Mouse (Mus musculus) heart, adult 18-20 months (tissue): Measurements from ENCODE around the gene Csrnp2. TPM values are rescaled to one million over a fixed set of nuclear protein-coding genes. Genes with fewer than 3 reads are reported as not detected.
"Not testable (repeated sequence)": the region's sequence is repeated elsewhere in the genome, so short reads cannot be mapped to it uniquely, and the experiment has no call there.

Source experiments
- DNase-seq, 2 experiments: peaks; one replicate each; pipeline ENCODE4 v3.0.0; 2021 to 2022; ENCODE audit warnings: mixed read lengths in 1 of 2
- long read RNA-seq, 2 experiments: library from polyadenylated mRNA; stranded (forward); transcript quantifications; one replicate each; pipeline ENCODE4 v2.0.0; 2021
- total RNA-seq, 2 experiments: library from RNA; stranded (reverse); gene quantifications; 2 replicates each; pipeline ENCODE4 v1.2.3; 2021

The Csrnp2 gene
- total RNA-seq: 1 to 10 TPM; 1.9 to 2.6 TPM
- long read RNA-seq, experiment 1, partial matches to known transcripts: 0 of 2 reads
- long read RNA-seq, experiment 1, other reads (novel, unspliced or antisense): 2 of 2 reads
- long read RNA-seq, experiment 2: 0 reads

DNA sequence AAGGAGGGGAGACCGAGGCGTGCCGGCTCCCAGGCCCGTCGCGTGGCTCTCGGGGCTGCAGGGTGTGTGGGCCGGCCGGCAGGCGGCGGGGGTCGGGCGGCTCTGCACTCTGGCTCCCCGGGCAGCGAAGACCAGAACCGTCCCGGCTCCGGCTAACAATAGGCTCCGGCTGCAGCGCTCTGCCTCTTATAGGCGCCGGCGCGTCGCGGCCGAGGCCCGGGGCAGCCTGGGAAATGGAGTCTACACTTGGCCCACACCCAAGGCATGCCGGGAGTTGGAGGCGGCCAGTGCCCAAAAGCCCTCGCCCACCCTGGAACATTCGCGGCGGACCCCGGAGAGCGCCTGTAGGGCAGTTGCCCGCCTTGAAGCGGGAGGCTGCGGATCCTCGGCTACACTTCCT lies at the start of gene Csrnp2:
TSS of gene Csrnp2 (minus strand) at position 387 of the 400 bp plus-strand sequence.
- DNase-seq: peak; percentile 93 to 94

DNA sequence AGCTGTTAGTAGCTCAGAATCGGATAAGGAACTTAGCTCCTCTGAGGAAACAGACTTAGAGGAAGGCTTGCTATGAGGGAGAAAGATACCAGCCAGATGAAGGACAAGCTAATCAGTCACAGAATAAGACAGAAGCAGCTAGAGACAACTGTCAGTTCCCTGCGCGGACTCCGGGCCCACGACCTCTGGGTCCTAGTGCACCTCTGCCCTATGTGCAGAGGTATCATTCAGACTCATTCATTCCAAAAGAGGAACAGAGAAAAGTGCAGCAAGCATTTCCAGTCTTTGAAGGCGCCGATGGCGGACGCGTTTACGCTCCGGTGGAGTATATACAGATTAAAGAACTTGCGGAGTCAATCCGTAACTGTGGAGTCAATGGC lies 48.4 kb upstream of the Csrnp2 start:
- not testable (repeated sequence) for DNase-seq

DNA sequence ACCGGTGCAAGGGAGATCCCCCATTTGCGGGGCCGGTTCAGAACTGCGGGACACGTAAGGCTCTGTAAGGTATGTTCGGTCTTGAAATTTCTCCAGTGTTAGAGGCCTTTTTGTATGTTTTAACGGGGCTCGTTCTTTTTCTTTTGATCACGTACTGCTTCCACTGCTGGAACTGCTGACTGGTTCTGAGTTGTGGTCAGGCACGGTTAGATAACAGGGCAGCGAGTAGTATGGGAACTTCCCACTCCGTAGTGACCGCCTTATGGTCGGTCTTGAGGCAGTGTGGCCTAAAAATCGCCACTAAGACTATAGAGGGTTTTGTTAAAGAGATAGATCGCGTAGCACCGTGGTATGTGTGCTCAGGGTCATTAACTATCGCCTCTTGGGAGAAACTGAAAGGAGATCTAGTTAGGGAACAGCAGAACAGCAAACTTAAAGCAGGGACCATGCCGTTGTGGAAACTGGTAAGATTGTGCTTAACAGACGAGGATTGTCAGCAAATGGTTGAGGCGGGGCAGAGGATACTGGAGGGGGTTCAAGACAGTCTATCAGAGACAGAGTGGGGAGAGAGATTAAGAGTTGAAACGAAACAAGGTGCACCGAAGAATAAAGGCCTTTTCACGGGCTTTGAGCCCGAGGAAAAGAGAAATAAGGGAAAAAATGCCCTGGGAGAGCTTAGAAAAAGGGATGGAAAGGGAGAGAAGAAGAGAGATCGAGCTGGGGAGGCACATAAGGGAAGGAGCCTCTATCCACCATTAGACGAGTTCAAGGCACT lies 47.8 kb upstream of the Csrnp2 start:
- not testable (repeated sequence) for DNase-seq

DNA sequence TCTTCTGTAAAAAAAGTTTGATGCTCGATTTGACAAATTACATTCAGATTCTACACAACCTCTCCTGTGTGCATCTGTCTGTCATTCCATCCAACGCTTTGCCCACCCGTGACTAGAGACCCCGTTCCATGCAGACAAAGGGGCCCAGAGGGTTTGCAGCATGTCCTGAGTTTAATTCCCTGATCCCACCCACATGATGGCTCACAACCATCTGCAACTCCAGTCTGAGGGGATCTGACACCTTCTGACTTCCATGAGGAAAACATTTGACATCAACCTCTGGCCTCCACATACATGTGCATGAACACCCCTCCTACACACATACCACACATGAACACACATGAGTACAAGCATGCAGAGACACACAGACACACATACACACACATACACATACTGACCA lies 46.1 kb upstream of the Csrnp2 start:
- no peak for DNase-seq

- DNase-seq: not testable (repeated sequence)
Measured at GRCm38 (mm10) chr15:100541001-100541400, 45.7 kb upstream of the Csrnp2 start.

DNA sequence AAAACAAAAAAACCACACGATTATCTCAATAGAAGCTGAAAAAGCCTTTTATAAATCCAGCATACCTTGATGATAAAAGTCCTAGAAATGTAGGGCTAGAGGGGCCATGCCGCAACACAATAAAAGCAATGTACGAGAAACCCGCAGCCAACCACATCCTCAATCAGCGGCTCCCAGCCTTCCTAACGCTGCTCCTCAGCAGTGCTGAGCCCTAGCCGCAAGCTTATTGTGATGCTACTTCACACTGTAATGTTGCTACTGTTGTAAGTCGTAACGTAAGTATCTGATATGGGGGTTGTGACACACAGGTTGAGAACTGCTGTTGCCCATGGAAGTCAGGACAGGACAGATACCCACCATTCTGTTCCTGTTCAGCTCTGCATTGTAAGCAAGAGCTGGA lies 44.1 kb upstream of the Csrnp2 start:
- no peak for DNase-seq

GRCm38 (mm10) chr15:100537913-100538312 lies 42.6 kb upstream of the Csrnp2 start:
- peak; percentile 36 to 67 for DNase-seq

DNA sequence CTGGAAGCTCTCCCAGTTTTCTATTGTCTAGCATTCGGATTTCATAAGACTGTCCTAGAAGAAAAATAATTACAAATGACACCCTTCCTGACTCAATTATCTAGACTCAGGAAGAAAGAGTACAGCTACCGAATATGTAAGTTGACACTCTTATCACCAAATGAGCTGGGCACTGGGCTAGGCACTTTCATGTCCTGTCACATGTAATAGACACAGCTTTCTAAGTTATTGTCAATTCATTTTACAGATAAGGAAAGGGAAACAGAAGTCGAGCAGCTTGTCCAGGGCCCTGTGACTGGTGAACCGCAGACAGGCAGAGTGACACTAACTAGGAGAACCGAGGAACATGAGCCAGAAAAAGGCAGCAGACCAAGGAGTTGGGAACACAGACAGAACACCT lies 32.6 kb upstream of the Csrnp2 start:
- DNase-seq: no peak

DNA sequence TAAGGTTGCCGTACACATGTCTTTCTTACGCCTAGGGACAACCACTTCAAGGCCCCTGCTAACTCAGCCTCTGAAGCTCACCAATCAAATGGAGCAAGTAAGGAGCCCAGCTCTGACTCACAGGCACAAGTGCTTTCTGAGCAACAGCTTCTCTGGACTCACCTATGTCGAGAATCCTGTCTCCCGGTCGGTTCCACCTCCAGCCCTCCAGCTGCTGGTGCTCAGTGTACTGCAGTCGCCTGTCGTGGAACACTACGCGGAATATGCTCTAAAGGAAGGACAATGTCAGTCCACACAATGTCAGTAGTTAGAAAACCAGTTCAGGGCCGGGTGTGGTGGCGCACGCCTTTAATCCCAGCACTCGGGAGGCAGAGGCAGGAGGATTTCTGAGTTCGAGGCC lies 30.1 kb upstream of the Csrnp2 start:
- DNase-seq: no peak

DNA sequence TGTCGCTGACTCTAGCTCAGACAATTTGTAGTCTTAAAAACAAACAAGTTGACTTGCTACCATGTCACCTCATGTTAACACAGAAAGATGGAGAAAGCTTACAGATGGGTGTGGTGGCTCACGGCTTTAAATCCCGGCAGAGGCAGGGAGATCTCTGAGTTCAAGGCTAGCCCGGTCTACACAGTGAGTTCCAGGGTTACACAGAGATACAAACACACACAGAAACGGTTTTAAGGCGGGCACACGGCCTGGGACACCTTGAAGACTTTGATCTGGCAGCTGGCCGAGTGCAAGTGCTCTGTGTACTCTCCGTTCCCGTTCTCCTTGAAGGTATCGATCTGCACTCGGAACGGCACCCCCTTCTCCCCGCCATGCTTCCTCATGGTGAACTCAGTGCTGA lies 25.0 kb upstream of the Csrnp2 start:
- DNase-seq: no peak

DNA sequence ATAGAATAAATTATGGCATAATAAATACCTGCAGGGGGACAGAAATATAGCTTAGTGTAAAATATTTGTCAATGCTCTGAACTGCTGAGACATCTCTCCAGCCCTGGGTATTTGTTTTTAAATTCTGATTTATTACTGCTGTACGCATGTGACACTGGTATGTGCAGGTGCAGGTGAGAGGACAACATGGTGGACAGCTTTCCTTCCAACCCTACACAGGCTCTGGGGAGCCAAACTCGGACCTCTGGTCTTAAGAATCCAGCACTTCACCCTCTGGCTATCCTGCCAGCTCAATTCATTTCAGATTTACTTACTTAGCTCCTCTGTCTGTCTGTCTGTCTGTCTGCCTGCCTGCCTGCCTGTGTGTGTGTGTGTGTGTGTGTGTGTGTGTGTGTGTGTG lies 19.8 kb upstream of the Csrnp2 start:
- DNase-seq: no peak

GRCm38 (mm10) chr15:100513387-100513786 lies 18.1 kb upstream of the Csrnp2 start:
- no peak for DNase-seq

DNA sequence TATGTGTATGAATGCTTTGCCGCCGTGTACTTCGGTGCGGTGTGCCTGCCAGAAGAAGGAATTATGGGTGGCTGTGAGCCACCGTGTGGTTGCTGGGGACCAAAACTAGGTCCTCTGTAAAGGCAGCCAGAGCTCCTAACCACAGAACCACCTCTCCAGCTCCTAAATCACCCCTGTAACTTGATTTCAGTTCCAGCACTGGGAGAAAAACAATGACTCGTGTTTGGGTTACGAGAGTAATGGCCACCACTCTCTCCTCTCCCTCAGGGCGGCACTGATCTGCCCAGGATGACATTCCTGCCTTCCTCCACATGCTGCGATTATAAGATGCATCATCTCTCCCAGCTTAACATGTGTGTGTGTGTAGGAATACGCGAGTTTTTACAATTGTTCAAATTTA lies 14.8 kb upstream of the Csrnp2 start:
- DNase-seq: no peak

DNA sequence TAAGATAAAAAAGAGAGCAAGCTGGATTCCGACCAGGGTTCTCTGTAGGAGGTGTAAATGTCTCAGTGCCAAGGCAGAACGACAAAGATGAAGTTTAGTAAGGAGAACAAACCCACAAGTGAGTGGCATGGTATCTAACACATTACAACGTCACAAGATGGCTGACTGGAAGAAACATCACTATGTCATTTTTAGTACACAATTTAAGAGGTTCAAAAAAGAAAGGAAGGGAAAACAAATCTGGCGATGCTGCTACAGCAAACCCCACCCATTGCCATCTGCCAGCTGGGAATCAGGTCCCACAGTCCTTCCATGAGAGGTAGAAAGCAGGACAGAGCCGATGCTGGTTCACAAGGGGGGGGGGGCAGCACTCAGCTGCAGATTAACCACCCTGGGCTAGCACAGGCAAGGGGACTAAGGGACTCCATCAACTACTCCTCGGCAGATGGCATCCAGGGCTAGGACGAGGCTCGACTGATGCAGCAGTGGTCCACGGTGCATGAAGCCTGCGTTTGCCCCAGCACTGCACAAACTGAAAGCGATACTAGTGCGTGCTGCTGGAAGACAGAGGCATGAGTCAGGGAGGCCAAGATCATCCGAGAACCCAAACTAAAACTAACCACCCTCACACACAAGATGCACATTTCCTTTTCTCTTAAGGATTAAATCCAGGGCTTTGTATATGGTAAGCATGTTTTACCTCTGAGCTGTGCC lies 13.3 kb upstream of the Csrnp2 start:
- no peak for DNase-seq

- not testable (repeated sequence) for DNase-seq
Measured at GRCm38 (mm10) chr15:100499506-100499905, 4.2 kb upstream of the Csrnp2 start.

GRCm38 (mm10) chr15:100494647-100495046 lies 641 bp downstream of the Csrnp2 start:
- DNase-seq: no peak

DNA sequence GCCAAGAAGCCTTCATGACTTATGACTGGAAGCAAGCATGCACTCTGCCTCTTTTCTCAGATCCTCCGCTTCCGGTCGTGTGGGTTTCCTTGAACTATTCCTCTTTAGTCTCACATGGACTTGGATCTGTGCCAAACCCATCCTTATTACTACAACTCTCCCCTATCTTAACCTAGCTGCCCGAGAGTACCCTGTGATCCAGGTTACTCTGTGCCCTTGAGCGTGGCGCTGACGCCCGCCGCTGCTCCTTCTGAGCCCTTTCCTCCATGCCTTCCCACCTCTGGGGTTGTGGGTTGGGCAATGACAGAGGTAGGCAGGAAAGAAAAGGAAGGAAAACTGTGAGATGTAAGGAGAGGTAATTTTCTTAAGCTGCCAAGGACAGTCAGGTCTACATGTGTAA lies 3.3 kb downstream of the Csrnp2 start:
- no peak for DNase-seq

- DNase-seq: peak in 1 of 2 experiments; percentile 13
Measured at GRCm38 (mm10) chr15:100489263-100489662, 6.0 kb downstream of the Csrnp2 start.

GRCm38 (mm10) chr15:100488297-100488696 lies 7.0 kb downstream of the Csrnp2 start:
- DNase-seq: not testable (repeated sequence)

GRCm38 (mm10) chr15:100487050-100487449 lies 8.2 kb downstream of the Csrnp2 start:
- DNase-seq: no peak

- DNase-seq: no peak
Measured at GRCm38 (mm10) chr15:100486450-100486849, 8.8 kb downstream of the Csrnp2 start.

DNA sequence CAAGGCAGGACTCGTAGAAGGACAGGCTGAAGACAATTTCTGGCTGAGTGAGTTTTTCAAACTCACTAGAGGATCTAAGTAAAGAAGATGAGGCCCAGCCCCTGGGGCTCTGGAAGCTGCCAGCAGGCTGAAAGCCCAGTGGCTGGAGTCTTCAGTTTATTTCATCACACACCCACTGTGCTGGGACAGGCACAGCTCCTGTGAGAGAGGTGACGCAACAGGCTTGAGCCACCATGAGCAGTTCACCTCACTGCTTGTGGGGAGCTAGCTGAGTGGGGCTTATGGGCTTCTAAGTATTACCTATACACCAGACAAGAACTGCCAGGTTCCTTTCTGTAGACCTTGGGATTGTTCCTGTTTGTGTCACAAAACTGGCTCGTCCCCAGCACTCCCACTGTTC lies 9.7 kb downstream of the Csrnp2 start:
- peak; percentile 49 to 51 for DNase-seq

DNA sequence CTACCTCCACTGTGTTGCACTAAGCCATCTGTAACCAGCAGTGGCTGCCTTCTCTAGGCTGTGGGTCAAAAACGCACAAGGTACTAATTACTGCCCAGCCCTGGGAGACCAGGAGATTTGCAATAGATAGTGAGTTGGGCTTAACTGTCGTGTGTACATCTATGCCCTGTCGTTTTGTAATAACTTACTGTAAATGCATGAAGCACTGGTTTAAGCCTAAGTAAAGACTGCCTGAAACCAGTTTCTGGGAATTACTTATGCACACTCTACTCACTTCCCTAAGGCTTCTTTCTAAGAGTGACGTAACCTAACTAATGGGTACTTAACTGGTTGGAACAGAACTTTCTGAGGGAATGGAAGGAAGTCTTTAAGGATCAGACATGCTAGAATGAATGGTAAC lies 16.4 kb downstream of the Csrnp2 start:
- no peak for DNase-seq

DNA sequence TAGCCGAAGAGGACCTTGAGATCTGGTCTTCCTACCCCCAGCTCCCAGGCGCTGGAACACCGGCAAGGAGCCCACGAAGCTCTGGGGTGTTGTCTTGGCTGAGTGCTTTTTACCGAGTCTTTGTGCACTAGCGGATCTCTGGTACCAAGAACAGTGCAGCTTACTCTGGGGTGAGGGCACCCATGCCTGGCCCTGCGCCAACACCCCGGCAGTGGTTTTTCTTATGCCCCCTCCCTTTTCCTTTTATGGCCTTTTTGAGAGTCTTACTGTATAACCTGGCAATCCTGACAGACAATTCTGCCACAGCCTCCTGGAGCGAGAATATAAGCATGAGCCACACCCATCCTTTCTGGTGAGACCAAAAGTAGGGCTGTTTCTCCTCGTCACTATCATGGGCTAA lies 16.9 kb downstream of the Csrnp2 start:
- DNase-seq: no peak
